23 mouse cellular contexts compared by ENCODE assay signal in the genomic region with DNA sequence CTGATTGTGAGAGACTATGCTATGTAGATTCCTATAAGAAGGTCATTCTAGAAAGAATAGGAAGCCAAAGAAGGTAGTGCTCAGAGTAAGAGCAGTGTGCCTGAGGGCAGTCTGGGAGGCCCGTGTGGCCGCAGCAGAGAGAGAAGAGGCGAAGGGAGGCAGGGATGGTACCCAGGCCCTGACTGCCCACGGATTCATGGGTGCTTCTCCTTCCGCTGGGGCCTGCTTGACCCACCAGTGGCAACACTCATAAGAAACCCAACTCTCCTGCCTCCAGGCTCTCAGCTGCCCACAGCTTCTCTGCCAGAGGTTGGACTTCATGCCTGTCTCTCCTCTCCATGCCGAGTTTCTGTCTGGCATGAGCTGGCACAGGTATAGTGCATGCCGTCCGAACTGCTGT.
"Had no signal": no experiment of that assay in that cellular context is flagged by ENCODE, and none has a peak within 500 bp of the region (broad histone marks: within the 10 kb centered on the region; RNA-seq: fewer than 3 reads in every experiment).

No protein-coding gene starts in this region.

- H3K36me3 ChIP-seq: heart, embryonic 12.5 days; hindbrain, embryonic 10.5 days; hindbrain, embryonic 12.5 days; intestine, embryonic 15.5 days; limb, embryonic 13.5 days; limb, embryonic 15.5 days; liver, embryonic 13.5 days had no signal

- H3K27ac ChIP-seq: gastrocnemius, adult 2 months; hindbrain, embryonic 10.5 days; hindbrain, embryonic 12.5 days; hindbrain, embryonic 14.5 days; intestine, embryonic 15.5 days; layer of hippocampus, adult 2 months; limb, embryonic 13.5 days; limb, embryonic 15.5 days; liver, embryonic 13.5 days had no signal

- ATAC-seq: forebrain, embryonic 16.5 days; hindbrain, embryonic 16.5 days; inflammation-experienced regulatory T-cells, adult 6 months; intestine, embryonic 15.5 days; intestine, postnatal 0 days had no signal

- DNase-seq: gastrocnemius, adult 2 months; gastrocnemius, postnatal 10 days; gastrocnemius, postnatal 25 days; heart, postnatal 10 days; heart, postnatal 4 days; kidney, adult 18-20 months; kidney, adult 8-10 months; kidney, postnatal 10 days; kidney, postnatal 4 days; left cerebral cortex, postnatal 4 days; liver, embryonic 13.5 days had no signal

- H3K4me1 ChIP-seq: heart, embryonic 12.5 days; hindbrain, embryonic 10.5 days; hindbrain, embryonic 12.5 days; intestine, embryonic 15.5 days; liver, embryonic 13.5 days had no signal

- H3K9me3 ChIP-seq: heart, embryonic 12.5 days; hindbrain, embryonic 10.5 days; hindbrain, embryonic 12.5 days; intestine, embryonic 15.5 days; limb, embryonic 13.5 days; limb, embryonic 15.5 days; liver, embryonic 13.5 days had no signal

- H3K4me2 ChIP-seq: heart, embryonic 12.5 days; hindbrain, embryonic 12.5 days; hindbrain, embryonic 14.5 days; intestine, embryonic 15.5 days; limb, embryonic 13.5 days; limb, embryonic 15.5 days; liver, embryonic 13.5 days had no signal

- H3K9ac ChIP-seq: heart, embryonic 12.5 days; hindbrain, embryonic 12.5 days; hindbrain, embryonic 14.5 days; intestine, embryonic 15.5 days; limb, embryonic 13.5 days; limb, embryonic 15.5 days; liver, embryonic 13.5 days had no signal

- H3K27me3 ChIP-seq: hindbrain, embryonic 12.5 days; intestine, embryonic 15.5 days; limb, embryonic 15.5 days; liver, embryonic 13.5 days had no signal

- H3K4me3 ChIP-seq: gastrocnemius, adult 2 months; heart, embryonic 12.5 days; hindbrain, embryonic 10.5 days; hindbrain, embryonic 12.5 days; intestine, embryonic 15.5 days; layer of hippocampus, adult 2 months; limb, embryonic 13.5 days; limb, embryonic 15.5 days; liver, embryonic 13.5 days had no signal
